Mouse (Mus musculus): ENCODE results near the gene Rnf212b.

- TF ChIP-seq CTCF (IDR thresholded peaks at IDR 0.05; ENCODE audit: low read depth, low read length) (no peak), POLR2A (IDR thresholded peaks at IDR 0.05; ENCODE audit: borderline replicate concordance, low read depth, low read length) (no peak)
Observed at GRCm38 (mm10) chr14:54823716-54824115, 9.8 kb downstream of the Rnf212b start.

All from bone marrow macrophage, adult 2 months (primary cell).